Mouse (Mus musculus): ENCODE measurements at regions not wholly inside any gene's neighbourhood (a gene's known extent, or its start where the extent isn't known, plus 50 kb on each side); places are given as distances from the start of the nearest gene placed in this dataset.

- Histone ChIP-seq H3K27me3 (ENCODE audit: control insufficient read depth, insufficient read depth, insufficient read length) (no peaks in the 10 kb centered on the region), H3K36me3 (ENCODE audit: control insufficient read depth, insufficient read depth) (no peaks in the 10 kb centered on the region), H3K4me2 (ENCODE audit: low read depth) (no peak overlapping the region), H3K4me3 (no peak overlapping the region), H3ac (ENCODE audit: control insufficient read depth, insufficient read length) (no peak overlapping the region), H3K79me2 (ENCODE audit: control insufficient read depth, insufficient read depth) (no peaks in the 10 kb centered on the region)
- TF ChIP-seq MYOG (IDR thresholded peaks at IDR 0.05; ENCODE audit: control insufficient read depth in 1 of 3, insufficient read depth in 1 of 3, insufficient read length in 2 of 3, low read depth in 2 of 3) = no peak
- TF ChIP-seq REST (IDR thresholded peaks at IDR 0.05; ENCODE audit: insufficient read depth, insufficient read length) = no peak
- TF ChIP-seq CEBPB (IDR thresholded peaks at IDR 0.05; ENCODE audit: insufficient read depth, poor library complexity, severe bottlenecking) = no peak
- TF ChIP-seq POLR2A (IDR thresholded peaks at IDR 0.05; ENCODE audit: insufficient read length, low read depth) = no peak
- TF ChIP-seq TCF3 (IDR thresholded peaks at IDR 0.05; ENCODE audit: insufficient read length, low read depth) = no peak
- no peak for TF ChIP-seq SRF (IDR thresholded peaks at IDR 0.05; ENCODE audit: control insufficient read depth, insufficient read length, low read depth)
- TF ChIP-seq POLR2AphosphoS2 (IDR thresholded peaks at IDR 0.05; ENCODE audit: insufficient read length, low read depth) = no peak
- TF ChIP-seq MAX (IDR thresholded peaks at IDR 0.05; ENCODE audit: low read depth) = no peak
Measured at GRCm38 (mm10) chr10:120648741-120649140, 172.5 kb upstream of the Hmga2 start.

GRCm38 (mm10) chr10:120648031-120648430 is 171.8 kb upstream of the Hmga2 start:
- TF ChIP-seq CEBPB (IDR thresholded peaks at IDR 0.05; ENCODE audit: insufficient read depth, poor library complexity, severe bottlenecking) = no peak
- TF ChIP-seq SRF (IDR thresholded peaks at IDR 0.05; ENCODE audit: control insufficient read depth, insufficient read length, low read depth) = no peak
- H3K4me2 ChIP-seq (ENCODE audit: low read depth) = no peak overlapping the region
- no peak overlapping the region for H3K4me3 ChIP-seq
- no peak overlapping the region for H3ac ChIP-seq (ENCODE audit: control insufficient read depth, insufficient read length)
- no peaks in the 10 kb centered on the region for H3K27me3 ChIP-seq (ENCODE audit: control insufficient read depth, insufficient read depth, insufficient read length)
- no peaks in the 10 kb centered on the region for H3K79me2 ChIP-seq (ENCODE audit: control insufficient read depth, insufficient read depth)
- H3K36me3 ChIP-seq (ENCODE audit: control insufficient read depth, insufficient read depth) = no peaks in the 10 kb centered on the region

GRCm38 (mm10) chr10:120647323-120647722 is 171.1 kb upstream of the Hmga2 start:
- H3K36me3 ChIP-seq (ENCODE audit: control insufficient read depth, insufficient read depth) = no peaks in the 10 kb centered on the region
- H3K79me2 ChIP-seq (ENCODE audit: control insufficient read depth, insufficient read depth) = no peaks in the 10 kb centered on the region
- H3K4me2 ChIP-seq (ENCODE audit: low read depth) = peak overlapping the region; percentile 72
- H3K4me3 ChIP-seq = no peak overlapping the region
- no peak overlapping the region for H3ac ChIP-seq (ENCODE audit: control insufficient read depth, insufficient read length)
- TF ChIP-seq USF1 (IDR thresholded peaks at IDR 0.05; ENCODE audit: low read depth) (no peak), TCF12 (IDR thresholded peaks at IDR 0.05; ENCODE audit: insufficient read depth, poor library complexity, severe bottlenecking) (no peak), MYOG (IDR thresholded peaks at IDR 0.05; ENCODE audit: control insufficient read depth in 1 of 3, insufficient read depth in 1 of 3, insufficient read length in 2 of 3, low read depth in 2 of 3) (no peak), SRF (IDR thresholded peaks at IDR 0.05; ENCODE audit: control insufficient read depth, insufficient read length, low read depth) (no peak), MAX (IDR thresholded peaks at IDR 0.05; ENCODE audit: low read depth) (no peak), TCF3 (IDR thresholded peaks at IDR 0.05; ENCODE audit: insufficient read length, low read depth) (no peak), POLR2A (IDR thresholded peaks at IDR 0.05; ENCODE audit: insufficient read length, low read depth) (no peak)
- H3K27me3 ChIP-seq (ENCODE audit: control insufficient read depth, insufficient read depth, insufficient read length) = no peaks in the 10 kb centered on the region

- H3ac ChIP-seq (ENCODE audit: control insufficient read depth, insufficient read length) = no peak overlapping the region
- no peak overlapping the region for H3K4me3 ChIP-seq
- H3K36me3 ChIP-seq (ENCODE audit: control insufficient read depth, insufficient read depth) = no peaks in the 10 kb centered on the region
- no peaks in the 10 kb centered on the region for H3K27me3 ChIP-seq (ENCODE audit: control insufficient read depth, insufficient read depth, insufficient read length)
- H3K4me2 ChIP-seq (ENCODE audit: low read depth) = peak overlapping the region; percentile 72
- no peaks in the 10 kb centered on the region for H3K79me2 ChIP-seq (ENCODE audit: control insufficient read depth, insufficient read depth)
- no peak for TF ChIP-seq REST (IDR thresholded peaks at IDR 0.05; ENCODE audit: insufficient read depth, insufficient read length)
- TF ChIP-seq USF1 (IDR thresholded peaks at IDR 0.05; ENCODE audit: low read depth) = no peak
- TF ChIP-seq E2F4 (IDR thresholded peaks at IDR 0.05; ENCODE audit: insufficient read depth) = no peak
- no peak for TF ChIP-seq CEBPB (IDR thresholded peaks at IDR 0.05; ENCODE audit: insufficient read depth, poor library complexity, severe bottlenecking)
- no peak for TF ChIP-seq MYOG (IDR thresholded peaks at IDR 0.05; ENCODE audit: control insufficient read depth in 1 of 3, insufficient read depth in 1 of 3, insufficient read length in 2 of 3, low read depth in 2 of 3)
- TF ChIP-seq TCF12 (IDR thresholded peaks at IDR 0.05; ENCODE audit: insufficient read depth, poor library complexity, severe bottlenecking) = no peak
- TF ChIP-seq POLR2A (IDR thresholded peaks at IDR 0.05; ENCODE audit: insufficient read length, low read depth) = no peak
- no peak for TF ChIP-seq SRF (IDR thresholded peaks at IDR 0.05; ENCODE audit: control insufficient read depth, insufficient read length, low read depth)
- no peak for TF ChIP-seq MAX (IDR thresholded peaks at IDR 0.05; ENCODE audit: low read depth)
- no peak for TF ChIP-seq MYOD1 (IDR thresholded peaks at IDR 0.05; ENCODE audit: control insufficient read depth in 1 of 3, insufficient read length in 2 of 3, low read depth in 2 of 3)
- no peak for TF ChIP-seq TCF3 (IDR thresholded peaks at IDR 0.05; ENCODE audit: insufficient read length, low read depth)
- TF ChIP-seq POLR2AphosphoS2 (IDR thresholded peaks at IDR 0.05; ENCODE audit: insufficient read length, low read depth) = no peak
Measured at GRCm38 (mm10) chr10:120646862-120647311, 170.6 kb upstream of the Hmga2 start.

- Histone ChIP-seq H3K27me3 (ENCODE audit: control insufficient read depth, insufficient read depth, insufficient read length) (no peaks in the 10 kb centered on the region), H3K4me2 (ENCODE audit: low read depth) (no peak overlapping the region), H3ac (ENCODE audit: control insufficient read depth, insufficient read length) (no peak overlapping the region), H3K36me3 (ENCODE audit: control insufficient read depth, insufficient read depth) (no peaks in the 10 kb centered on the region), H3K79me2 (ENCODE audit: control insufficient read depth, insufficient read depth) (no peaks in the 10 kb centered on the region), H3K4me3 (no peak overlapping the region)
- TF ChIP-seq POLR2A (IDR thresholded peaks at IDR 0.05; ENCODE audit: insufficient read length, low read depth) (no peak), MAX (IDR thresholded peaks at IDR 0.05; ENCODE audit: low read depth) (no peak), MYOD1 (IDR thresholded peaks at IDR 0.05; ENCODE audit: control insufficient read depth in 1 of 3, insufficient read length in 2 of 3, low read depth in 2 of 3) (no peak), TCF12 (IDR thresholded peaks at IDR 0.05; ENCODE audit: insufficient read depth, poor library complexity, severe bottlenecking) (no peak), REST (IDR thresholded peaks at IDR 0.05; ENCODE audit: insufficient read depth, insufficient read length) (no peak), USF1 (IDR thresholded peaks at IDR 0.05; ENCODE audit: low read depth) (no peak), TCF3 (IDR thresholded peaks at IDR 0.05; ENCODE audit: insufficient read length, low read depth) (no peak), SRF (IDR thresholded peaks at IDR 0.05; ENCODE audit: control insufficient read depth, insufficient read length, low read depth) (no peak), POLR2AphosphoS2 (IDR thresholded peaks at IDR 0.05; ENCODE audit: insufficient read length, low read depth) (no peak), CEBPB (IDR thresholded peaks at IDR 0.05; ENCODE audit: insufficient read depth, poor library complexity, severe bottlenecking) (no peak), E2F4 (IDR thresholded peaks at IDR 0.05; ENCODE audit: insufficient read depth) (no peak), MYOG (IDR thresholded peaks at IDR 0.05; ENCODE audit: control insufficient read depth in 1 of 3, insufficient read depth in 1 of 3, insufficient read length in 2 of 3, low read depth in 2 of 3) (no peak)
Measured at GRCm38 (mm10) chr10:120640847-120641246, 164.6 kb upstream of the Hmga2 start.
